Mouse (Mus musculus): Measurements from ENCODE around the gene Gm6882. TPM values are rescaled to one million over a fixed set of nuclear protein-coding genes. Genes with fewer than 3 reads are reported as not detected.
"Not testable (repeated sequence)": the region's sequence is repeated elsewhere in the genome, so short reads cannot be mapped to it uniquely, and the experiment has no call there.

The Gm6882 gene
- total RNA-seq (2021): not detected

GRCm38 (mm10) chr7:21432645-21433044 is at the start of gene Gm6882:
TSS of gene Gm6882 (minus strand) at chr7:21432745.
- DNase-seq: not testable (repeated sequence)

Other genes with a start within 250 kb of the Gm6882 start
- gene Gm5157, start 242.3 kb downstream of the Gm6882 start, total RNA-seq (2021): not detected
- not detected for gene Vmn1r124, start 172.1 kb downstream of the Gm6882 start, total RNA-seq (2021)
- not detected for gene Vmn1r125, start 160.6 kb downstream of the Gm6882 start, total RNA-seq (2021)
- gene Vmn1r126, start 131.3 kb downstream of the Gm6882 start, total RNA-seq (2021): not detected
- gene Vmn1r127, start 112.9 kb downstream of the Gm6882 start, total RNA-seq (2021): not detected
- not detected for gene Vmn1r128, start 83.4 kb downstream of the Gm6882 start, total RNA-seq (2021)
- gene Vmn1r129, start 71.5 kb downstream of the Gm6882 start, total RNA-seq (2021): not detected
- not detected for gene Vmn1r130, start 79.0 kb upstream of the Gm6882 start, total RNA-seq (2021)
- not detected for gene Vmn1r131, start 113.3 kb upstream of the Gm6882 start, total RNA-seq (2021)
- not detected for gene Vmn1r132, start 181.3 kb upstream of the Gm6882 start, total RNA-seq (2021)

All from heart, postnatal 4 days (tissue).